Mouse (Mus musculus) liver, embryonic 11.5 days (tissue): ENCODE measurements around the gene Rnf39. TPM values are rescaled to one million over a fixed set of nuclear protein-coding genes. Genes with fewer than 3 reads are reported as not detected.

Experiments
- ATAC-seq: fragments of 200-750 bp; cut with Nextera tagmentation; replicated peaks from 2 replicates; pipeline ENCODE4 v1.8.0; 2017; ENCODE audit warnings: moderate number of reproducible peaks, mild to moderate bottlenecking, moderate TSS enrichment, moderate library complexity; ENCODE audit not compliant: low FRiP score
- DNase-seq: peaks from one replicate; pipeline ENCODE4 v3.0.0-alpha.2; 2017; ENCODE audit warnings: low spot score
- H3K27ac ChIP-seq: fragments of 300-500 bp; sonication (generic); 2 replicates; pipeline ENCODE4 v1.5.1; 2014; ENCODE audit warnings: mild to moderate bottlenecking, low read depth, low read length, control low read depth
- H3K27me3 ChIP-seq: fragments of 300-500 bp; sonication (generic); replicated peaks from 2 replicates; pipeline ENCODE4 v1.6.1; 2014; ENCODE audit warnings: low read length, mixed read lengths; ENCODE audit not compliant: control insufficient read depth, insufficient read depth
- H3K36me3 ChIP-seq: fragments of 300-500 bp; sonication (generic); 2 replicates; pipeline ENCODE4 v1.6.1; 2014; ENCODE audit warnings: mild to moderate bottlenecking, low read length, moderate library complexity, mixed read lengths; ENCODE audit not compliant: control insufficient read depth, insufficient read depth
- H3K4me1 ChIP-seq: fragments of 300-500 bp; sonication (generic); replicated peaks from 2 replicates; pipeline ENCODE4 v1.6.1; 2014; ENCODE audit warnings: low read length, mixed read lengths; ENCODE audit not compliant: control insufficient read depth, insufficient read depth
- H3K4me2 ChIP-seq: fragments of 300-500 bp; sonication (generic); 2 replicates; pipeline ENCODE4 v1.6.1; 2014; ENCODE audit warnings: mild to moderate bottlenecking, control low read depth, moderate library complexity
- H3K4me3 ChIP-seq: fragments of 300-500 bp; sonication (generic); 2 replicates; pipeline ENCODE4 v1.5.1; 2014; ENCODE audit warnings: low read depth, low read length, control low read depth
- H3K9ac ChIP-seq: fragments of 300-500 bp; sonication (generic); 2 replicates; pipeline ENCODE4 v1.6.1; 2014; ENCODE audit warnings: low read depth, low read length, control low read depth
- H3K9me3 ChIP-seq: fragments of 300-500 bp; sonication (generic); 2 replicates; pipeline ENCODE4 v1.6.1; 2016; ENCODE audit warnings: low read length, inconsistent platforms, mixed read lengths; ENCODE audit not compliant: control insufficient read depth
- WGBS: fragments of 180-500 bp; shearing (Covaris S2); extraction: QIAGEN DNeasy Blood & Tissue Kit; methylation state at CpG from one replicate; pipeline ENCODE4 v1.1.7; 2014; 5-methylcytosine and 5-hydroxymethylcytosine counted together
- polyA plus RNA-seq: library from polyadenylated mRNA; unstranded; fragments of >200 nt; fragmentation: Nextera tagmentation; extraction: Ambion mirVana; gene quantifications from 2 replicates; pipeline ENCODE4 v1.2.1, GENCODE M21; 2014

Rnf39 gene
- polyA plus RNA-seq, 1 experiment from 2014 or later: 0.14 TPM

DNA sequence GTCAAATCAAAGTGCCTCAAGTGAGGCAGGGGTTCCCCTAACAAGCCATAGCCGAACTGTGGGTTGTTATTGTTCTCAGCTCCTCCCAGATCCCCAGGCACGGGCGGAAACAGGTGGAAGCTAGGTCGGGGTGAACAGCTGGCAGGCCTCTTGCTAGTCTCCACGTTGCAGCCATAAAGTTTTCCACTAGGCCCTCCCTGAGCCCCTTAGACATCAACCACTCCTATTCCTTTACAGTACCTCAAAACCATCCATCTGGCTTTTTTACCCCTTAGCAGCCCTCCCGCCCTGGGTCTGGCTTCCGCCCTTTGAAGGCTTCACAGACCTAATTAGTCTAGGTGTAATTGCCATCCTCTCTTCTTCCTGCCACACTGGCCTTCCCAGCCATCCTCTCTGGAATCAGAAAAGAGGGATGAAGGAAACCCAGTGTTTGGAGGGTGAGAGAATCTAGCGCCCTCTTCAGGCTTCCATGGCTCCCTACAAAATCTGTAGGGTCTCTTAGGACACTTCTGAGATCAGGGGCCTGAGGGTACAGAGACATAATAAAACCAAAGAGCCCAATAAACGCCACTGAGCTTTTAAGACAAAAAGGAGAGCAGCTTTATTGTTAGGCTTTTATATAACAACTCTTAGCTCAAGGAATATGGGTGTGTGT, 1.5 kb downstream of the Rnf39 start:
- 0 out of 2 replicates have a peak, but pooled peaks cover 4% of the 10 kb centered on the region for H3K4me1 ChIP-seq
- WGBS: 23% methylated on average over 9 of the region's 9 CpGs
- ATAC-seq (no peak), DNase-seq (no peak)
- H3K4me2 ChIP-seq: no peak overlapping the region
- no peak overlapping the region for H3K27ac ChIP-seq
- H3K4me3 ChIP-seq: no peak overlapping the region
- peaks cover 83% of the 10 kb centered on the region for H3K27me3 ChIP-seq
- H3K9ac ChIP-seq: no peak overlapping the region
- H3K9me3 ChIP-seq: no peaks in the 10 kb centered on the region
- H3K36me3 ChIP-seq: peaks cover 6% of the 10 kb centered on the region; the same call in 1 of the 2 replicates

DNA sequence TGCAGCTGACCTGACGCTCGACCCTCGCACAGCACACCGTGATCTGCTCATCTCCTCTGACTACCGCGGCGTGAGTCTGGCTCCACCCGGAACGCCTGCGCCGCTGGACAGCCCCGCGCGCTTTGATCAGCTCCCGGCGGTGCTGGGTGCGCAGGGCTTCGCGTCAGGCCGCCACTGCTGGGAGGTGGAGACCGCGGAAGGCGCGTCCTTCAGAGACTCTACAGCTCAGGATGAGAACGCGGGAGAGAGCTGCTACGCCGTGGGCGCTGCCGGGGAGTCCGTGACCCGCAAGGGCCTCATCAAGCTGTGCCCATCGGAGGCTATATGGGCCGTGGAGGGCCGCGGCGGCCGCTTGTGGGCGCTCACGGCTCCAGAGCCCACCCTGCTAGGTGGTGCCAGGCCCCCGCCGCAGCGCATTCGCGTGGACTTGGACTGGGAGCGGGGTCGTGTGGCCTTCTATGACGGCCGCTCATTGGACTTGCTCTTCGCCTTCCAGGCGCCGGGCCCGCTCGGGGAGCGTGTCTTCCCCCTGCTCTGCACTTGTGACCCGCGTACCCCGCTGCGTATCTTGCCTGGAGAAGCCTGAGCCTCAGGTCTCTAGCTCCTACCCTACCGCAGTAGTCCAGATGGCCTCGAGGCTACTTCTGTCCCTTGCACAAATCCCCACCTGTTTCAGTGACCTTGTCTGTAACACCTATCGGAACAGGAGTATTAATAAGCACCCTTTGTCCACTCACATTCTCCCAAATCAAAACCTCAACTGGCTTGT, 4.5 kb downstream of the Rnf39 start:
- 1% methylated on average over 62 of the region's 62 CpGs for WGBS
- Histone ChIP-seq H3K4me1 (0 out of 2 replicates have a peak, but pooled peaks cover 4% of the 10 kb centered on the region), H3K27me3 (peaks cover 63% of the 10 kb centered on the region), H3K9me3 (no peaks in the 10 kb centered on the region), H3K27ac (no peak overlapping the region), H3K9ac (peak overlapping the region; percentile 44; the same call in 1 of the 2 replicates), H3K4me3 (peak overlapping the region; percentile 40), H3K36me3 (peaks cover 7% of the 10 kb centered on the region; the same call in 1 of the 2 replicates), H3K4me2 (peak overlapping the region; percentile 68)
- DNase-seq: peak; percentile 62
- ATAC-seq: no peak

DNA sequence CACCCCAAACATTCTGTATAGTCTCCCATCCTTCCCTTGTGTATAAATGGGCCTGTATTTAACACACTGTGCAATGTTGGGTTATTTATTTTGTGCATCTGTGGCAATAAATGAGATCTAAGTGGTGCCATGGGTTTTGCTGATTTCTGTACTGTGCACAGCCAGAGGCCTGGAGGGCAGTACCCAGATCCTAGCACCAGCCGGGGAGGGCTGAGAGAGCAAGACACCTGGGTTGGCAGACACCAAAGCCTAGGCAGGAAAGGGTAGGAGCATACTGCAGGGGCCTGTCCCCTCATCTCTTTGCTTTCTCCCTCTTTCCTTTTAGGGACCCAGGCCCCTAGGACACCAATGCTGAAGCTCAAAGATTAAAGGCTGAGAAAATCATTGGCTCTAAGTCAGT, 5.6 kb downstream of the Rnf39 start:
- Histone ChIP-seq H3K4me2 (no peak overlapping the region), H3K27ac (no peak overlapping the region), H3K36me3 (peaks cover 7% of the 10 kb centered on the region; the same call in 1 of the 2 replicates), H3K4me1 (no peaks in the 10 kb centered on the region), H3K9ac (no peak overlapping the region), H3K27me3 (peaks cover 52% of the 10 kb centered on the region), H3K9me3 (no peaks in the 10 kb centered on the region), H3K4me3 (no peak overlapping the region)
- WGBS: 84% methylated on average over 1 of the region's 1 CpGs
- no peak for ATAC-seq
- no peak for DNase-seq

DNA sequence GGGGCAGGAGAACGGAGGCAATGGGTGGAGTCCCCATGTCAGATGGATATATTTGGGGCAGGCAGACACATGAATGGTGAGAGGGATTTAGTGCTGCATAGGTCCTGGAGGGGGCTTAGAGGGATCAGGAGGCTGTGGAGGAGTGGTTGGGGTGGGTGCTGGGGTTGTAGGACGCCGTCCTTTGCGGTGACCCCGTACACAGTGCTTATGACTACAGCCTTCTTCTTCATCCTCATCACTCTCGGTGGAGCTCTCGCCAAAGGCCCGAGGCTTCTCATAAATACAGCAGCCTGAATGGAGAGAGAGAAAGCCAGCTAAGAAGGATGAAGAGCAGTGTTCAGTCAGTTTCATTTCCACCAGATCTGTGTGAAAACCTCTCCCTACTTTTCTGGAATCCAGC, 6.5 kb downstream of the Rnf39 start:
- Histone ChIP-seq H3K27me3 (peaks cover 42% of the 10 kb centered on the region), H3K9ac (no peak overlapping the region), H3K4me3 (no peak overlapping the region), H3K9me3 (no peaks in the 10 kb centered on the region), H3K27ac (no peak overlapping the region), H3K36me3 (peaks cover 7% of the 10 kb centered on the region; the same call in 1 of the 2 replicates), H3K4me2 (no peak overlapping the region), H3K4me1 (no peaks in the 10 kb centered on the region)
- ATAC-seq (no peak), DNase-seq (no peak)
- WGBS: 90% methylated on average over 8 of the region's 8 CpGs

DNA sequence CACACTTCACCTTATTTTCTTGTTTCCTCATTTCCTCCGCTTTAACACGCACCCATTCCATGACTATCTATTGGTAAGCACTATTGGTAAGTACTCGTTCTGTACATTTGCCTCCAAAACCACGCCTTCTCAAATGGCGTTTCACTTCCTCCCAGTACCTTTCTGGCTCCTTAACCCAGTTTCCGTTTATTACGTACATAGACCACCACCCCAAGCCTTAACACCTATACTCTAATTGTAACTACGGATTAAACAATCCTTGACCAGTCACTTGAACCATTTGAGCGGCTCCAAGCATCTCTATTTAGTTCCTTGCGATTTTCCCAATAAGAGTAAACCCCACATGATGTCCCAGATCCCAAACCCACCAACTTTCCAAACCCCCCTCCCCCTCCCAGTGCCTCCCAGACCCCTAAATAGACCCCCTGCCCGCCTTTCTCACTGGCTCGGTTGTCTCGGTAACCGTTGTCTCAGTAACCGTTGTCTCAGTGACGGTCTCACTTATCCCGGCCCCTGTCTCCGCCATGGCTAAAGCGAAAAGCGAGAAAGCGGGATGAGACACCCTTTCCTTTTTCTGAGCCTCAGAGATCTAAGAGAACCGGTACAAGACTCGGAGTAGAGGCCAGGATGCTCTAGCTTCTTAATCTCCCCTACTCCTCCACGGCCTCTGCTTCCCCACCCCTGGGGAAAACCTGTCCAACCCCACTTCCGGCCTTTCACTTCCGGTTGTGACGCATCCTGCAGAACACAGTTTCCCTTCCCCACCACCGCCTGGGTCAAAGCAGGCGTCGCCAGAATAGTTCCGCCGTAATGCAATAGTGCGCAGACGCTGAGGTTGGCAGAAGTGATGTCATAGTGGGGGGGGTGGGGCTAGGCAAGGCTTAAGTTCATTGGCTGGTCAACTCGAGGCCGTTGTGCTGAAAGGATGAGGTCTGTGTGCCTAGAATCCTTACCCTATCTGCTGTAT, 8.5 kb downstream of the Rnf39 start, which contains the start of gene Ppp1r11:
TSS of gene Ppp1r11 (minus strand) at position 761 of the 967 bp plus-strand sequence.
- Histone ChIP-seq H3K9ac (peak within 1 kb of the TSS; percentile 73), H3K4me2 (peak within 1 kb of the TSS; percentile 66), H3K27me3 (peaks cover 22% of the 10 kb centered on the region), H3K27ac (peak within 1 kb of the TSS; percentile 43), H3K4me3 (peak within 1 kb of the TSS; percentile 86), H3K36me3 (peaks cover 7% of the 10 kb centered on the region; the same call in 1 of the 2 replicates), H3K4me1 (no peaks in the 10 kb centered on the region), H3K9me3 (no peaks in the 10 kb centered on the region)
- 2% methylated on average over 36 of the region's 36 CpGs for WGBS
- DNase-seq (peak; percentile 90), ATAC-seq (peak; percentile 95)

DNA sequence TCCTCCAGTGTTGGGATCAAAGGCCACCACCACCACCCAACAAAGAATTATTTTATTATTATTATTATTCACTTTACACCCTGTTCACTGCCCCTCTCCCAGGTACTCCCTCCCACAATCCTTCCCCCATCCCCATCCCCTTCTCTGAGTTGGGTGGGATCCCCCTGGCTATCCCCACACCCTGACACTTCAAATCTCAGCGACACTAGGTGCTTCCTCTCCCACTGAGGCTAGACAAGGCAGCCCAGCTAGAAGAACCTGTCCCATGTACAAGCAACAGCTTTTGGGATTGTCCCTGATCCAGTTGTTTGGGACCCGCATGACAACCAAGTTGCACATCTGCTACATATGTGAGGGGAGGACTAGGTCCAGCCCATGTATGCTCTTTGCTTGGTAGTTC, 9.9 kb downstream of the Rnf39 start:
- ATAC-seq (no peak), DNase-seq (no peak)
- Histone ChIP-seq H3K4me3 (no peak overlapping the region), H3K4me2 (no peak overlapping the region), H3K27me3 (peaks cover 9% of the 10 kb centered on the region), H3K9ac (no peak overlapping the region), H3K27ac (no peak overlapping the region), H3K4me1 (no peaks in the 10 kb centered on the region; the same call in 1 of the 2 replicates), H3K36me3 (peaks cover 10% of the 10 kb centered on the region; the same call in 1 of the 2 replicates), H3K9me3 (no peaks in the 10 kb centered on the region)
- 91% methylated on average over 2 of the region's 2 CpGs for WGBS

DNA sequence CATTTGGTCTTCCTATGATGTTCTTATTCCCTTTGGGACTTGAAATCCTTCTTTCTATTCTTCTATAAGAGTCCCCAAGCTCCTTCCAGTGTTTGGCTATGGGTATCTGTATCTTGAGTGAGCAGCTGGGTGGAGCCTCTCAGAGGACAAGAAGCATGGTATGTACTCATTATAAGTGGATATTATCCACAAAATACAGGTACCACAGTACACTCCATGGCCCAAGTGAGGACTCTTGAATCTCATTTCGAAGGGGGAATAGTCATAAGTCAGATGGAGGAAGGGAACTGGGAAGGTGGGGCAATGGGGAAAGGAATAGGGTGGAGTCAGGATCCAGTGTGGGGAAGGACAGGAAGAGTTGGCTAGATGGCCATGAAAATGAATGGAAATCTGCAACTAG, 10.3 kb downstream of the Rnf39 start:
- ATAC-seq (no peak), DNase-seq (no peak)
- Histone ChIP-seq H3K27me3 (peaks cover 4% of the 10 kb centered on the region; the same call in 1 of the 2 replicates), H3K36me3 (peaks cover 10% of the 10 kb centered on the region; the same call in 1 of the 2 replicates), H3K9ac (no peak overlapping the region), H3K4me2 (no peak overlapping the region), H3K4me3 (no peak overlapping the region), H3K4me1 (no peaks in the 10 kb centered on the region; the same call in 1 of the 2 replicates), H3K27ac (no peak overlapping the region), H3K9me3 (no peaks in the 10 kb centered on the region)
- WGBS: 72% methylated on average over 1 of the region's 1 CpGs
